Mouse (Mus musculus) ES-E14 (cell line): ENCODE measurements around the gene Tex52.

ENCODE experiments used
- HCFC1 ChIP-seq: IDR thresholded peaks from 2 replicates; pipeline ENCODE4 v1.6.1; 2012; ENCODE audit warnings: low read length, inconsistent platforms, borderline replicate concordance; ENCODE audit not compliant: insufficient read depth
- ZNF384 ChIP-seq: IDR thresholded peaks from 2 replicates; pipeline ENCODE4 v1.6.1; 2012; ENCODE audit warnings: low read depth, low read length, inconsistent platforms

DNA sequence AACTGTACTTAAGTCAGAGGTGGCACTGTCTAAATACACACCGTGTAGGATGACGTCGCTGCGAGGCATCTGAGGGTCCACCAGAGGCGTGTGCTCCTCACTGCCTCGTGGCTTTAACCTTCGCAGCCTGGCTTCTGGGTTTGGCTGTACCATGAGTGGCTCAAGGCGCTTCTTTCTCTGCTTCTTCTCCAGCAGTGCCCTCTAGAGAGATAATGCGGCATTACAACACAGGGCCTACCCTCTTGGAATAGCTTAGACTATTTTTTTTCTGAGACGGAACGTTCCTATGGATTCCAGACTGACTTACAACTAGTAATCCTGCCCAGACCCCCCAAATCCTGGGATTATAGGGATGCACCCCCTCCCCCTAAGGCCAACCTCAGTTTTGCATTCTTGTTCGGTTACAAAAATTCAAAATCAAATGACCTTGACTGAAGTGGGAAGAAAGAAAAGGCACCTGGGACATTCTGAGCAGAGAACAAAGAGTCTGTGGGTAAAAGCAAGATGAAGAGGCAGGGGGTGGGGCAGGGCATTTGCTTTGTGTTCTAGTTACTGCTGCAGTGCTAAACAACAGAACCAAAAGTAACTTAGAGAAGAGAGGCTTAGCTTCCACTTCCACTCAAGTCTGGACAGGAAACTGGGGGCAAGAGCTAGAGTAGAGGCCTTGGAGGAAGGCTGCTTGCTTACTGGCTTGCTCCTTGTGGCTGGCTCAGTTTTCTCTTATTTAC is 40.7 kb upstream of the Tex52 start:
- peak; percentile 74 for TF ChIP-seq ZNF384
- 0 out of 2 replicates have a peak, but pooled peaks have one; percentile 22 for TF ChIP-seq HCFC1
